Mouse (Mus musculus): ENCODE results near the gene Chrng.

Chrng gene

DNA sequence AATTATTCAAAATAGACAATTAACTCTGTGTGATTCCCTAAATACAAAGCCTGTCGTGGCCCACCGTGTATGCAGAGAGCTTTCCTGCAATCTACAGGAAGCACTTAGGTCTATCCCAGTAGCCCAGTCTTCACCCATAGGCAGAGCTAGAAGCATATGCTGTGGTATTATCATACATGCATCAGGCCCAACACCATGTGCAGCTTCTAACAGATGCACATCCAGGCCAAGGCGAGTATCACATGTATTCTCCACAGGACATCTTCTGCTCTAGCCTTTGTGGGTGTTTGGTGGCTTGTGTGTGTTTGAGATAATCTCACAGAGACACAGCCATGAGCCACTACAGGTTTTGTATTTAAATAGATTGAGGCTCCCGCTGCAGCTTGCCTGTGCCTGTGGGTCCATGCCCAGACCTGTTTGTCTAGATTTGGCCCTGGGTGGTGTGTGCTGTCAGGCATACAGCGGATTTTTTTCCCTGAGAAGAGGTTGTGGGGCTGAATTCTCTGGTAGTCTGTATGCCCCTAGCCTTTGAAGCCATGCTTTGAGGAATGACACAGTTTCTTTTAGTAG lies 47.7 kb downstream of the Chrng start:
- DNase-seq (ENCODE audit: low spot score): no peak

DNA sequence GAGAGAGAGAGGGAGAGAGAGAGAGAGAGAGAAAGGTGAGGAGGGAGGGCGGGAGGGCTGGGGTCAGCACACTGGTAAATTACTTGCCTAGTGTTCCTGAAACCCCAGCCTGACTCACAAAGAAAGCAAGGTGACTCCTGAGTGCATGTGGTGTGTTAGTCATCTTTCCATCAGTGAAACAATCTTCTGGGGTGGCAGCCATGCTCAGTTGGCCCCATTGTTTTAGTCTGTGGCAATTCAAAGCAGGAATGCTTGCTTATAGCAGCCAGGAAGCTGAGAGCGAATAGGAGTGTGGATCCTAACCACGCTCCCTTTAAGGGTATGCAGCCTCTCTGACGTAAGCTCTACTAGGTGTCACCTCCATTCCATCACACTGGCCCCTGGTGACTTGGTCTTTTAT lies 50.7 kb downstream of the Chrng start:
- no peak for DNase-seq (ENCODE audit: low spot score)

DNA sequence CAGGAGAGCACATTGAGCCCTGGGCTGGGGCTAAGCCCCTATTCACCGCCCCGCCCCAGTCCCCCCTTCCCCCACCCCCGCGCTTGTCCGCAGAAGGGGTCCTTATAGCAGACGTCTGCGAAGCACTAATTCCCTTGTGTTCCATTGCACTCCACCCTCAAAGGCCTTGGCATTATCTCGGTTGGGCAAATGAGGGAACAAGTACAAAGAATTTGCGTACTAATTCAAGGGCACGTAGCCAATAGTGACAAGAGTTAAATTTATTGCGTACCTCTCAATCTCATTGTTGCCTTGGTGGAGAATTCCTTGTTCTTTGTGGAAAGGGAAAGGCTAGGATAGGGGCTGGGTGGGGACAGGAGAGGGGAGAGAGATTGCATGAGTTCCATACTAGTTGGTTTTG lies 53.2 kb downstream of the Chrng start:
- peak; percentile 55 for DNase-seq (ENCODE audit: low spot score)

DNA sequence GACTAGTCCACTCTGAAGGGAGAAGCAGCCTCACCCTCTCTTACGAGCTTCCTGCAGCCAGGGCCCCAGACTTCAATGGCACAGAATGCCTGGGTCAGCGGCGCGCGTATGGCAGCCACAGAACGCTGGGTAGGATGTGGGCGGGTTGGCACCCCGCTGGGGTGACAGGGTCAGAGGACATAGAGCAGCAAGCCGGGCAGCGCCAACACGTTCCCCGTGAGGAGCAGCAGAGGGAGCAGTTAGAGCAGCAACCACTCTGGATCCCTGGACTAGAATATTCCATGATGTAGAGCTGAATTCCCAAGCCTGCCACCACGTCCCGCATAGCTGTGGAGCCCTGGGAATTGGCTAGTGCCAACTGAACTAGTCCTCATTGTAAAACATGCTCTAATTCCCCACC lies 54.0 kb downstream of the Chrng start:
- DNase-seq (ENCODE audit: low spot score): peak; percentile 50

DNA sequence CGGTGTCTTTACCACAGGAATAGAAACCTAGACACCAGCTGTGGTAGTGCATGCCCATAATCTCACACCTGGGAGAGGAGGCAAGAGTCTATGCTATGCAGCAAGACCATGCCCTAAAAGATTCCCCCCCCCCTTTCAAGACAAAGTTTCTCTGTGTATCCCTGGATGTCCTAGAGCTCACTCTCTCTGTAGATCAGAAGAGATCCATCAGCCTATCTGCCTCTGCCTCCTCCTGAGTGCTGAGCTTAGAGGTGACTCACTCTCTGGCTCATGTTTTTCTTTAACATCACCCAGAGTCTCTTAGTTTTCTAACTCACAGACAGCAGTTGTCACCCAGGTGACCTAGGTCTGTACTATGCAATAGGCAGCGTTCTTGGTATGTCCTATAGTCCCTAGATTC lies 54.9 kb downstream of the Chrng start:
- DNase-seq (ENCODE audit: low spot score): no peak

All from ovary, adult 18-20 months (tissue).